Comparison of ENCODE assay signal across 1 mouse cellular context in genomic region chr3:89999090-89999489, GRCm38 (mm10).
TF ChIP-seq lines count a peak whose summit lies in the region.

No protein-coding gene starts in this region.

TF ChIP-seq in CH12.LX, 34 proteins besides CTCF, POLR2A, EP300 and RAD21:
- TF ChIP-seq MXI1 (IDR thresholded peaks at IDR 0.05; ENCODE audit: low read depth, low read length) (no peak), ZNF384 (IDR thresholded peaks at IDR 0.05; ENCODE audit: low read depth, low read length) (no peak), RCOR1 (conservative IDR thresholded peaks at IDR 0.05; ENCODE audit: low read depth, low read length) (no peak), CHD1 (IDR thresholded peaks at IDR 0.05; ENCODE audit: low read depth, low read length) (no peak), MEF2A (IDR thresholded peaks at IDR 0.05; ENCODE audit: borderline replicate concordance, low read depth, low read length) (no peak), NRF1 (IDR thresholded peaks at IDR 0.05; ENCODE audit: low read depth, low read length) (no peak), SMC3 (IDR thresholded peaks at IDR 0.05; ENCODE audit: low read depth, low read length) (no peak), POLR2AphosphoS2 (IDR thresholded peaks at IDR 0.05; ENCODE audit: low read depth, low read length) (no peak; the same call in 1 of the 2 replicates), HCFC1 (IDR thresholded peaks at IDR 0.05; ENCODE audit: low read depth, low read length) (no peak), MYC (IDR thresholded peaks at IDR 0.05; ENCODE audit: low read depth, low read length) (no peak), ZC3H11A (IDR thresholded peaks at IDR 0.05; ENCODE audit: low read depth, low read length) (no peak), IRF4 (IDR thresholded peaks at IDR 0.05; ENCODE audit: low read depth, low read length) (no peak)
